ENCODE assay signal across 12 mouse cellular contexts in the genomic region with DNA sequence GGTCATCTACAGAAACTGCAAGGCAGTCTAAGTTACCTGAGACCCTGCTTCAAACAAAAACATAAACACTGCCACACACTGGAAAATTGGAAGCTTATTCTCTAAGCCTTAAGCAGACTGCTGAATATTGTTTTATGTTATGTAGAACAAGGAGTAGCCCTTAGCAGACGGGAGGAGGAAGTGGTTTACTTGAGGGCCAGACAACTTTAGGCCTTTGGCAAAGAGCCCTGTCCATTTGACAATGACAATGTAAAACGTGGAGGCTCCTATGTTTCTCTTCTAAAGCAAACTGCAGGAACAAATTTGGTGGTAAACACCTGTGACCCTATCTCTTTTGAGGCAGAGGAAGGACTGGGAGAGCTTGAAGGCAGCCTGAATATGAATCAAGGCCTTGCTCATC. TPM values are rescaled to one million over a fixed set of nuclear protein-coding genes. Genes with fewer than 3 reads are reported as not detected.
DNase-seq lines count a peak whose midpoint lies in the region; ATAC-seq lines count a peak whose summit lies in the region.
"Had no signal": no experiment of that assay in that cellular context is flagged by ENCODE, and none has a peak within 500 bp of the region (broad histone marks: within the 10 kb centered on the region; RNA-seq: fewer than 3 reads in every experiment).

No protein-coding gene starts in this region.

- 46% methylated on average over 2 of the region's 2 CpGs for WGBS in heart, embryonic 12.5 days
- 46% methylated on average over 2 of the region's 2 CpGs for WGBS in kidney, embryonic 15.5 days
- WGBS in macrophage (ENCODE audit: missing documents) = 3% methylated on average over 2 of the region's 2 CpGs

- H3K36me3 ChIP-seq in heart, embryonic 12.5 days = no peaks in the 10 kb centered on the region
- H3K36me3 ChIP-seq in kidney, embryonic 15.5 days = no peaks in the 10 kb centered on the region
- H3K36me3 ChIP-seq in macrophage (ENCODE audit: inconsistent target) = no peaks in the 10 kb centered on the region
- H3K36me3 ChIP-seq: embryonic facial prominence, embryonic 12.5 days; neural tube, embryonic 13.5 days had no signal

- ATAC-seq in heart, embryonic 12.5 days (ENCODE audit: insufficient number of reproducible peaks, low FRiP score) = no peak
- no peak for ATAC-seq in kidney, embryonic 15.5 days (replicated peaks; ENCODE audit: low FRiP score)

- peaks cover 15% of the 10 kb centered on the region for H3K4me1 ChIP-seq in heart, embryonic 12.5 days (replicated peaks)
- peaks cover 21% of the 10 kb centered on the region for H3K4me1 ChIP-seq in kidney, embryonic 15.5 days
- H3K4me1 ChIP-seq: embryonic facial prominence, embryonic 12.5 days; neural tube, embryonic 13.5 days had no signal

- no peaks in the 10 kb centered on the region for H3K9me3 ChIP-seq in heart, embryonic 12.5 days (replicated peaks)
- H3K9me3 ChIP-seq in kidney, embryonic 15.5 days (replicated peaks) = no peaks in the 10 kb centered on the region
- H3K9me3 ChIP-seq: embryonic facial prominence, embryonic 12.5 days; neural tube, embryonic 13.5 days had no signal

- no peak overlapping the region for H3K9ac ChIP-seq in heart, embryonic 12.5 days
- H3K9ac ChIP-seq in kidney, embryonic 15.5 days = no peak overlapping the region
- H3K9ac ChIP-seq: embryonic facial prominence, embryonic 12.5 days; neural tube, embryonic 13.5 days had no signal

- H3K4me3 ChIP-seq in heart, embryonic 12.5 days = no peak overlapping the region
- no peak overlapping the region for H3K4me3 ChIP-seq in kidney, embryonic 15.5 days (replicated peaks)
- no peak overlapping the region for H3K4me3 ChIP-seq in macrophage (ENCODE audit: inconsistent target)
- H3K4me3 ChIP-seq: embryonic facial prominence, embryonic 12.5 days; neural tube, embryonic 13.5 days had no signal

- H3K27me3 ChIP-seq in heart, embryonic 12.5 days (replicated peaks) = no peaks in the 10 kb centered on the region
- H3K27me3 ChIP-seq in kidney, embryonic 15.5 days = no peaks in the 10 kb centered on the region
- H3K27me3 ChIP-seq: embryonic facial prominence, embryonic 12.5 days; neural tube, embryonic 13.5 days had no signal

- no peaks in the 10 kb centered on the region for H3K79me2 ChIP-seq in macrophage (ENCODE audit: inconsistent target)

- intact Hi-C loops in heart, postnatal 25 days (cut with DNase I) = no loop called here
- intact Hi-C loops in left cerebral cortex, postnatal 10 days (cut with DNase I) = no loop called here

- DNase-seq in heart, postnatal 25 days (ENCODE audit: low spot score) = no peak
- no peak for DNase-seq in kidney, postnatal 14 days
- peak; percentile 47 for DNase-seq in lung, postnatal 36 days
- DNase-seq in lung, adult 18-20 months = no peak
- DNase-seq in left cerebral cortex, postnatal 10 days (ENCODE audit: extremely low spot score in 1 of 2, low spot score in 2 of 2) = no peak
- DNase-seq: cerebellum, adult 11-12 months; thymus, adult 2 months had no signal

- H3K27ac ChIP-seq in heart, embryonic 12.5 days (ENCODE audit: poor library complexity, severe bottlenecking) = peak overlapping the region; percentile 30; the same call in 1 of the 2 replicates
- peak overlapping the region; percentile 74 for H3K27ac ChIP-seq in kidney, embryonic 15.5 days
- peak overlapping the region; percentile 31 for H3K27ac ChIP-seq in macrophage
- H3K27ac ChIP-seq: embryonic facial prominence, embryonic 12.5 days; neural tube, embryonic 13.5 days had no signal

- no peak overlapping the region for H3K4me2 ChIP-seq in heart, embryonic 12.5 days
- H3K4me2 ChIP-seq in kidney, embryonic 15.5 days = no peak overlapping the region
- H3K4me2 ChIP-seq: embryonic facial prominence, embryonic 12.5 days; neural tube, embryonic 13.5 days had no signal

RNA-seq across cellular contexts. Expression of a gene that starts 13.0 kb away (rescaled TPM):
- polyA plus RNA-seq in heart, embryonic 12.5 days (2016; fragmentation: Nextera tagmentation; extraction: Ambion mirVana) = 58.9 and 59.3 TPM in 2 replicates
- 10 to 100 TPM; 36.6 to 51.2 TPM for total RNA-seq in heart, postnatal 25 days (2021)
- polyA plus RNA-seq in kidney, embryonic 15.5 days (2015; fragmentation: Nextera tagmentation; extraction: Ambion mirVana) = 68.4 TPM in 2 replicates
- 100 to 1,000 TPM in 1 of 26 experiments, 10 to 100 TPM in 25; 21.6 to 111 (median 52.5) TPM for total RNA-seq in macrophage (2018; cell fraction: chromatin; rRNA removed)
- total RNA-seq in macrophage (2018; cell fraction: cytosol; rRNA removed) = 100 to 1,000 TPM in 3 of 26 experiments, 10 to 100 TPM in 23; 38.2 to 109 (median 58.9) TPM
- 100 to 1,000 TPM in 14 of 26 experiments, 10 to 100 TPM in 12; 53.3 to 199 (median 119) TPM for total RNA-seq in macrophage (2018; cell fraction: nucleus; rRNA removed)
- 45.8 to 78.9 TPM (median 65.6 TPM) in 3 replicates for polyA plus RNA-seq in macrophage (2018)
- 10 to 100 TPM; 27.6 to 29.7 TPM for total RNA-seq in left cerebral cortex, postnatal 10 days (2021)
